Mouse (Mus musculus) gastrocnemius, adult 18-20 months (tissue): ENCODE measurements at regions not wholly inside any gene's neighbourhood (a gene's known extent, or its start where the extent isn't known, plus 50 kb on each side); places are given as distances from the start of the nearest gene placed in this dataset.

Experiments
- DNase-seq: peaks from one replicate; pipeline ENCODE4 v3.0.0; 2021; ENCODE audit warnings: low spot score

DNA sequence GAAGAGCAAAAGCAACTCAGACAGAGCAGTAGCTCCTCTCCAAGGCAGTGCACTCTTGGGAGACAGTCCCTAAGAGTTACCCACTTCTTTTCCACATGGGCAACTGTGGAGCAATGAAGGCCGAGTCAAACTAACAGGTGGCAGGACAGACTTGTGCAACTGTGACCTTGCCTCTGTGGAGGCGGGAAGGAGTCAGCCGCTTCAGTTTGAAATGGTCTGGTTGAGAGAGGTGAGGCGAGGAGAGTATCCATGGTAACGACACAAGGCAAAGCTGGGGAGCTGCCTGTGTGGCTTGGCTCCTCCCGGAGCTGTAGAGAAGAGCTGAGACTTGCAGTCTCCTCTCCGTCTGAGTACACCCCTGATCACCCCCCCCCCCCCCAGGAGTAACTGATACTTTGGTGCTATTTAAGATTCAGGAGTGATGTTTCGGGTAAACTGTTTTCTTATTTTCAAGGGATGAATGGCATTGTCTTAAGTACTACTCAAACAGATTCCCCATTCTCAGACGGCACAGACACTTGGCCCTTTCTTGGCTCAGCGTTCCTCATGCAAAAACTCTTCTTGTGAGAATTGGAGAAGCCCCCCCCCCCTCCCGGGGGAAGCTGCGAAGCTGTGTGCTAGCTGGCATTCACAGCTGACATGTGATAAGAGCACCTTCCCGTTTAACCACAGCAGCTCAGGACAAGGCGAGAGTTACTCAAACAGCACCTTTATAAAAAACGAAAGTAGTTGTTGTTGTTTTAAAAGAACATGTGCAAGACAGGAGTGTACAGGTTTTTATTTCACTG lies 54.9 kb upstream of the Chst1 start:
- DNase-seq = no peak

- DNase-seq = no peak
Observed at GRCm38 (mm10) chr2:92540841-92541240, 58.7 kb upstream of the Chst1 start.

- no peak for DNase-seq
Observed at GRCm38 (mm10) chr2:92531996-92532395, 67.5 kb upstream of the Chst1 start.

- no peak for DNase-seq
Observed at GRCm38 (mm10) chr2:92530677-92531076, 68.8 kb upstream of the Chst1 start.

DNA sequence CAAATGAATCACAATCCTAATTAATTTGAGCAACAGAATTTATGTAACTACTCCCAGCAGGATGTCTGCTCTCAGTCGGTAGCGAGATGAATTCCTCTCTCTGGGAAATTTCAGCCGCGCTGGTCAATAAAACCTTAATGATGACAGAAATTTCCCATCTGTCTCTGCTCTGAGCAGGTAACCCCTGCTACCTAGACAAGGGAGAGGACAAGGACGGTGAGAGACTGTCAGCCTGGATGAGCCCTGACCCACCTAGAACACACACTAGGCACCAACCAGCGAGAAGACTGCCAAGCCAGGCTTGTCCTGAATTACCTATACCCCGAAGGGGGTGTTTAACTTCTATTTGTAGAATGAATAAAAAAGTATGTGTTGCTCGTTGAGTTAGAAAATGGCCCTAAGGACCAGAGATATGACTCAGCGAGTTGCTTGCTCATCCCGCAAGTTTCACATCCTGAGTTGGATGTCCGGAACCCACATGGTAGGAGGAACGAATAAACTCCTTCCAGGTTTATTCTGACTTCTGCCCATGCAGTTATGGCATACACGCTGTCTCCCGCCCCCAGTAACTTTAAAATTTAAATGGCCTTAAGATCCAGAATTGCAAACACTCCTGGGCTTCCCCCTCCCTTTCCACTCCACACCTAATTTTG lies 69.5 kb upstream of the Slc35c1 start:
- DNase-seq = no peak

GRCm38 (mm10) chr2:92529071-92529641 lies 68.8 kb upstream of the Slc35c1 start:
- DNase-seq = peak; percentile 78

GRCm38 (mm10) chr2:92528119-92528830 lies 67.9 kb upstream of the Slc35c1 start:
- no peak for DNase-seq

DNA sequence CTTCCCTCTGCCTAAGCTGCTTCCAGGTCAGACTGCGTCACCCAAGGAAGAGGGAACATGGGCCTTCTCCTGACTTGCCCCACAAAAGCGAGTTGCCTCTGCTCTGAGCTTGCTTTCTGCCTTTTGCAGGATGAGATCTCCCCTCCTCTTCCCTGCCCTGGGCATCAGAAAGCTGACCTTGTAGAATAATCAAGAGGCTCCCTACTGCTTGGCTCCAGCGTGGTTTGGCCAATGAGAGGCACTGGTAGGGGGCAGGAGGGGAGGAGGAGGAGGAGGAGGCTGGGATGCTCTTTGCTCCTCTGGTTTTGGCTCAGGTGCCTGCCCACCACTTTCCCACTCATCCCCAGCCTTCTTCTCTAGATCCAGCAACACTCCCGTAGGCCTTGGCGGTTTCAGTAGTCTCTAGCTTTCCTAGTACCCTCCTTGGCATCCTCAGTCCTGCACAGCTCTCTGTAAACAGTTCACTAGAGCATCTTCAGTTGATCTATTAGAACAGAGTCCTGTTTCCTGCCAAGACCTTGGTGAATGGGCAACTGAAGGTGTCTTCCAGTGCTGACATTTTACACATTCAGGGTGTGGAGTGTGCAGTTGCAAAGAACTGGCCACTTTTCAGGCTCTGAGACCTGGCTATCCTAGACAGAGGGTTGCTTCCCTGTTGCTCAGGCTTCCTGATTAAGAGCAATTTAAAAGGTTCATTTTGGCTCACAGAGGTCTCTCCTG lies 66.5 kb upstream of the Slc35c1 start:
- DNase-seq = no peak

- no peak for DNase-seq
Observed at GRCm38 (mm10) chr2:92525628-92526027, 65.3 kb upstream of the Slc35c1 start.

DNA sequence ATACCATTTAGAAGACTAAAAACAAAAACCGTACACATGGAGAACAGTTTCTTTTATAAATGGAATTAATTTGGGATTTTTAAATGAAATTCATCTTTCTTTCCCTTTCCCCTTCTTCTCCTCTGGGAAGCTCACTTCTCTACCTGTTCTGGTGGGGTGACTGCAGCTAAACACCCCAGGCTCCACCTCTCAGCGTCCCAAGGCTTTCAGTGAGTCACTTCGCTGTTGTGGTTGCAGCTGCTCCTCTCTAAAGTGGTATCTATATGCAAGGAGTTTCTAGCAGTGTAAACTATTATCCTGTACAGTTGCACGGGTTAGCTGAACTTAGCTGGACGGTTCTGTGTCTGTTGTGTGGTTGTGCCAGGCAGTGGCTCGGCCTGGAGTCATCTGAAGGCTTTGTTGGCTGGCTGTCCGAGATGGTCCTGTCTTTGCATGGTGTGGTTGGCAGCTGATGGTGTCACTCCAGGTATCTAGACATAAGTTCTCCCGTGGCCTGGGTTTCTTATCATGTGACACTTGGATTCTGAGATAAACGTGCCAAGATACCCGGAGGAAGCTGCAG lies 64.8 kb upstream of the Slc35c1 start:
- no peak for DNase-seq

DNA sequence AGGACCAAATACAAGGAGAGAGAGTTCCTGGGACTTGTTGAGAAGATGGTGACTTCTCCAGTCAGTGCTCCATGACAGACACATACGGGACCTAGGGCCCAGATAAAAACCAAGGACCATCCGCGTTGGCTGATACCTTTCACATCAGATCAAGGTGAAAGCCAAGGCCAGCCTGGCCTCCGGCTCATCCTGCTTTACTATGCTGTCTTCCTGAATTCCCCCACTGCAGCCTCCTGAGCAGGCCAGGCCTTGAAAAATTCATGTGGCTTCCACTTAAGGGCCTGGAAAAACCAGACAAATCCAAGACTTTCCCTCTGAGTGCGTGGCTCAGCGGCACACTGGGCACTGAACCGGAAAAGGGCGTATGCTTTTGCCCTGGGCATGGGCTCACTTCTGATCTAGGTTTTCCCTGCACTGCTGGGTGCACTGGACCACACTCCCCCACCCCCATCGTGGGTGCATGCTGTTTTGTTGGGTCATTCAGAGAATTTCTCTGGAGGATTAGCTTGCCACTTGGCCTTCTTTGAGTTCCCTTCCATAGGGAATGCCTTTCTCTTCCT lies 64.1 kb upstream of the Slc35c1 start:
- no peak for DNase-seq

DNA sequence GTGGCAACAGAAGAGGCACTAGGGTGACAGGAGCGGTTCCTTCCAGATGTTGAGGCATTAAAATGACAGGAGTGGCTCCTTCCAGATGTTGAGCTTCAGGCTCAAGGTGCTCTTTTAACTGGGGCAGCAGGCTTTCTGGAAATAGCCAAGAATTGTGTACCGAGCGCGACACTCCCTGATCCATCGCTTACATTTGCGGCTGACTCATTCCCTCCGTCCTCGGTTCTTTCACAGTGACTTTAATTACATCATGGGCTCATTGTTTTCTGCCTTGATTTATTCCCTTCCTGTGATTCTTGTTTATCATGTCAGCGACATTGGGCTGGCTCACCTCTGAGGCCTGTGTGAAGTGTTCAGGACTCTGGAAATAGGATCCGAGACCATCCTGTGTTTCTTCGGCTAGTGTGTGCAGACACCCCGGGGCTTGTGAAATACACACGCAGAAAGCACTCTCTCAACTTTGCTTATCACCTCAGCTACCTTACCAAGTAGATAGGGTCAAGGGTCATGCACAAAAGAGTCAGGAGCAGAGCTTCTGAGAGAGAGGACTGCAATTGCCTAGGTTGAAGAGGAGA lies 63.1 kb upstream of the Slc35c1 start:
- DNase-seq = no peak

- DNase-seq = no peak
Observed at GRCm38 (mm10) chr2:92521527-92521926, 61.2 kb upstream of the Slc35c1 start.

- DNase-seq = no peak
Observed at GRCm38 (mm10) chr2:92519396-92519795, 59.1 kb upstream of the Slc35c1 start.

GRCm38 (mm10) chr2:92518891-92519290 lies 58.6 kb upstream of the Slc35c1 start:
- DNase-seq = no peak

DNA sequence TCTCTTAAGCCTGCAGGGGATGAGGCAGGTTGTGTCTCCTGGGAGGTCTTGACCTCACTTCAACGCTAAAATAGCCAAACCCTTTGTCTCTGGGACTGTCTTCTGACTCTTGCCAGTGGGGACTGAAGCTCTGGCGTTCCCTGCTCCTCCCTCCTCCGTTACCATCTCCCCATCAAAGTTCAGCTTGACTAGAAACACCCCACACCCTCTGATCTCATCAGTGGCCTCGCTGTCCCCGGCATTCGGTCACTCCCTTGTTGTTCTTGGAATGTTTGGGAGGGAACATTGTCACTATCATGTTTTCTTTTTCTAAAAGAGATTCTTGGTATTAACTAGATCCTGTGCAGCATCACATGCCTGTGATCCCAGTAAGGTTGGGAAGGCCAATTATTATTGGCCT lies 54.6 kb upstream of the Slc35c1 start:
- no peak for DNase-seq

DNA sequence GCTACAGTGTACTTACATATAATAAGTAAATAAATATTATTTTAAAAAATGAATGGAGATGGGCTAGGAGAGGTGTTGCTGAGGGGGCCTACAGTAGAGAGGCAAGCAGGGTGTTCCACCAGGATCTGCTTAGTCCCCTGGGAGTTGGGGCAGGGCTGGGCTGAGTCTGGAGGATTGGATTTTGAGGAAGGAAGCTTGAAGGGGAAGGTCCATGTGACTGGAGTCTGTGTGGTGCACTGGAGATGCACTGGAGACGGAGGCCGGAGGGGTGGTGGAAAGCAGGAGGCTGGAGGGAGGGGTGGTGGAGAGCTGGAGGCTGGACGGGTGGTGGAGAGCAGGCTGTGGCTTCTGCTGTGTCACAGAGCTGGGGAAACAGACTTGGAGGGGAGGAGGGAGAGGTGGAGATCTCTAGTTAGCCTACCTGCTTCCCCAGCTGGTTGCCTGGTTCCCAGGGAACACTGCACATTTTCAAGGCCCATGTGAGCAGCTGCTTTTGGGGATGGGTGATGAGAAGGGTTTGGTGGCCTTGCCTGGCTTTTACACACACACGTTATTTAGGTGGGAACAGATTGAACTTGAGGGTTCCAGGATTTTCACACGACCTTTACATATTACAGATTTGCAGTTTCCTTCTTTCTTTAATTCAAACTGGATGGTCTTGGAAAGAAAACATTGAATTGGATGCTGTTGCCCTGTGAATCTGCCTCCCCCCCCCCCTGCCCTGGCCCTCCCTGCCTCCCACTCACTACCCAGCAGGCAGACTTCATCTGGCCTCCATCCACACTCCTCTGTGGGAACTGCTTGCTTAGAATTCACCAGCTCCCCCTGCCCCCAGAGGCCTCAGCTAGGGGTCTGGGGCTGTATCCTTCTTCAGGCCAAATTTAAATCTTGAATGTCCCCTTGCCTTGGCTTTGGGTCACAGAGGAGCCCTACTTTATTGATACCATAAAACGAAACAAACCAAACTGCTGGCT lies 51.7 kb upstream of the Slc35c1 start:
- DNase-seq = no peak
